Mouse (Mus musculus) kidney, embryonic 16.5 days (tissue): ENCODE measurements at regions not wholly inside any gene's neighbourhood (a gene's known extent, or its start where the extent isn't known, plus 50 kb on each side); places are given as distances from the start of the nearest gene placed in this dataset.

ENCODE experiments used
- ATAC-seq: fragments of 200-750 bp; cut with Nextera tagmentation; 2 replicates; pipeline ENCODE4 v1.8.0; 2017; ENCODE audit warnings: moderate TSS enrichment; ENCODE audit not compliant: low FRiP score, low TSS enrichment
- H3K27ac ChIP-seq: fragments of 300-500 bp; sonication (generic); 2 replicates; pipeline ENCODE4 v1.5.1; 2014; ENCODE audit warnings: low read length
- H3K27me3 ChIP-seq: fragments of 300-500 bp; sonication (generic); 2 replicates; pipeline ENCODE4 v1.6.1; 2014; ENCODE audit warnings: low read length, control low read depth, mixed read lengths; ENCODE audit not compliant: insufficient read depth
- H3K36me3 ChIP-seq: fragments of 300-500 bp; sonication (generic); 2 replicates; pipeline ENCODE4 v1.6.1; 2014; ENCODE audit warnings: low read length, control low read depth, mixed read lengths; ENCODE audit not compliant: insufficient read depth
- H3K4me1 ChIP-seq: fragments of 300-500 bp; sonication (generic); 2 replicates; pipeline ENCODE4 v1.6.1; 2014; ENCODE audit warnings: low read length, control low read depth, mixed read lengths; ENCODE audit not compliant: insufficient read depth
- H3K4me2 ChIP-seq: fragments of 300-500 bp; sonication (generic); replicated peaks from 2 replicates; pipeline ENCODE4 v1.6.1; 2014; ENCODE audit warnings: low read depth, low read length
- H3K4me3 ChIP-seq: fragments of 300-500 bp; sonication (generic); 2 replicates; pipeline ENCODE4 v1.5.1; 2014; ENCODE audit warnings: mild to moderate bottlenecking, low read length
- H3K9ac ChIP-seq: fragments of 300-500 bp; sonication (generic); replicated peaks from 2 replicates; pipeline ENCODE4 v1.6.1; 2014; ENCODE audit warnings: low read length
- H3K9me3 ChIP-seq: fragments of 300-500 bp; sonication (generic); 2 replicates; pipeline ENCODE4 v1.6.1; 2016; ENCODE audit warnings: low read length, control low read depth
- WGBS: fragments of 180-500 bp; shearing (Covaris S2); extraction: QIAGEN DNeasy Blood & Tissue Kit; methylation state at CpG from one replicate; pipeline ENCODE4 v1.1.7; 2014; 5-methylcytosine and 5-hydroxymethylcytosine counted together

GRCm38 (mm10) chr1:69444722-69445121 is 242.3 kb downstream of the Ikzf2 start:
- H3K4me3 ChIP-seq: no peak overlapping the region
- H3K36me3 ChIP-seq: no peaks in the 10 kb centered on the region
- no peaks in the 10 kb centered on the region for H3K27me3 ChIP-seq
- H3K27ac ChIP-seq: no peak overlapping the region
- no peak overlapping the region for H3K4me2 ChIP-seq
- no peak overlapping the region for H3K9ac ChIP-seq
- H3K9me3 ChIP-seq: no peaks in the 10 kb centered on the region
- ATAC-seq: no peak
- WGBS: 81% methylated on average over 4 of the region's 4 CpGs
- H3K4me1 ChIP-seq: no peaks in the 10 kb centered on the region

- Histone ChIP-seq H3K4me1 (no peaks in the 10 kb centered on the region), H3K9ac (no peak overlapping the region), H3K36me3 (no peaks in the 10 kb centered on the region), H3K9me3 (no peaks in the 10 kb centered on the region), H3K4me2 (no peak overlapping the region), H3K27me3 (no peaks in the 10 kb centered on the region), H3K27ac (no peak overlapping the region), H3K4me3 (no peak overlapping the region)
- no peak for ATAC-seq
- 54% methylated on average over 7 of the region's 7 CpGs for WGBS
Observed at GRCm38 (mm10) chr1:69443466-69443865, 243.6 kb downstream of the Ikzf2 start.

GRCm38 (mm10) chr1:69440564-69441334 is 246.3 kb downstream of the Ikzf2 start:
- Histone ChIP-seq H3K4me2 (no peak overlapping the region), H3K4me3 (no peak overlapping the region), H3K36me3 (no peaks in the 10 kb centered on the region), H3K9me3 (no peaks in the 10 kb centered on the region), H3K4me1 (no peaks in the 10 kb centered on the region), H3K27me3 (no peaks in the 10 kb centered on the region), H3K9ac (no peak overlapping the region), H3K27ac (no peak overlapping the region)
- no peak for ATAC-seq
- WGBS: 84% methylated on average over 14 of the region's 14 CpGs

- H3K27me3 ChIP-seq: no peaks in the 10 kb centered on the region
- H3K9me3 ChIP-seq: no peaks in the 10 kb centered on the region
- H3K4me3 ChIP-seq: no peak overlapping the region
- no peak overlapping the region for H3K4me2 ChIP-seq
- WGBS: 89% methylated on average over 8 of the region's 8 CpGs
- H3K27ac ChIP-seq: no peak overlapping the region
- H3K4me1 ChIP-seq: no peaks in the 10 kb centered on the region
- H3K36me3 ChIP-seq: no peaks in the 10 kb centered on the region
- H3K9ac ChIP-seq: no peak overlapping the region
- no peak for ATAC-seq
Observed at GRCm38 (mm10) chr1:69437042-69437441, 250.0 kb downstream of the Ikzf2 start.

- no peak overlapping the region for H3K4me2 ChIP-seq
- H3K36me3 ChIP-seq: no peaks in the 10 kb centered on the region
- no peak overlapping the region for H3K27ac ChIP-seq
- no peak overlapping the region for H3K9ac ChIP-seq
- H3K4me1 ChIP-seq: no peaks in the 10 kb centered on the region
- H3K27me3 ChIP-seq: no peaks in the 10 kb centered on the region
- no peak for ATAC-seq
- 63% methylated on average over 8 of the region's 8 CpGs for WGBS
- no peaks in the 10 kb centered on the region for H3K9me3 ChIP-seq
- no peak overlapping the region for H3K4me3 ChIP-seq
Observed at GRCm38 (mm10) chr1:69433655-69434357, 253.2 kb downstream of the Ikzf2 start.

- no peak overlapping the region for H3K4me2 ChIP-seq
- no peak overlapping the region for H3K9ac ChIP-seq
- no peak overlapping the region for H3K4me3 ChIP-seq
- H3K27ac ChIP-seq: no peak overlapping the region
- H3K4me1 ChIP-seq: no peaks in the 10 kb centered on the region
- H3K9me3 ChIP-seq: no peaks in the 10 kb centered on the region
- H3K36me3 ChIP-seq: no peaks in the 10 kb centered on the region
- H3K27me3 ChIP-seq: no peaks in the 10 kb centered on the region
- ATAC-seq: 0 out of 2 replicates have a peak, but pooled peaks have one; percentile 23
- WGBS: 57% methylated on average over 8 of the region's 8 CpGs
Observed at GRCm38 (mm10) chr1:69430683-69431407, 256.2 kb downstream of the Ikzf2 start.

- H3K9ac ChIP-seq: no peak overlapping the region
- H3K4me2 ChIP-seq: no peak overlapping the region
- no peak overlapping the region for H3K27ac ChIP-seq
- ATAC-seq: no peak
- 77% methylated on average over 5 of the region's 5 CpGs for WGBS
- H3K4me3 ChIP-seq: no peak overlapping the region
- H3K36me3 ChIP-seq: no peaks in the 10 kb centered on the region
- H3K9me3 ChIP-seq: no peaks in the 10 kb centered on the region
- no peaks in the 10 kb centered on the region for H3K4me1 ChIP-seq
- H3K27me3 ChIP-seq: no peaks in the 10 kb centered on the region
Observed at GRCm38 (mm10) chr1:69429632-69430031, 257.4 kb downstream of the Ikzf2 start.

- WGBS: 80% methylated on average over 2 of the region's 2 CpGs
- no peak overlapping the region for H3K9ac ChIP-seq
- no peak overlapping the region for H3K4me3 ChIP-seq
- H3K4me1 ChIP-seq: no peaks in the 10 kb centered on the region
- no peak overlapping the region for H3K27ac ChIP-seq
- no peak overlapping the region for H3K4me2 ChIP-seq
- H3K27me3 ChIP-seq: no peaks in the 10 kb centered on the region
- peaks cover 8% of the 10 kb centered on the region for H3K9me3 ChIP-seq
- no peaks in the 10 kb centered on the region for H3K36me3 ChIP-seq
- ATAC-seq: no peak
Observed at GRCm38 (mm10) chr1:69397676-69398075, 289.4 kb downstream of the Ikzf2 start.

GRCm38 (mm10) chr1:69382374-69382773 is 274.5 kb upstream of the Erbb4 start:
- no peaks in the 10 kb centered on the region for H3K27me3 ChIP-seq
- WGBS: 86% methylated on average over 1 of the region's 1 CpGs
- no peaks in the 10 kb centered on the region for H3K4me1 ChIP-seq
- H3K9me3 ChIP-seq: peaks cover 9% of the 10 kb centered on the region
- H3K27ac ChIP-seq: no peak overlapping the region
- no peaks in the 10 kb centered on the region for H3K36me3 ChIP-seq
- no peak overlapping the region for H3K4me3 ChIP-seq
- H3K9ac ChIP-seq: no peak overlapping the region
- no peak for ATAC-seq
- no peak overlapping the region for H3K4me2 ChIP-seq

GRCm38 (mm10) chr1:69379741-69380140 is 271.9 kb upstream of the Erbb4 start:
- Histone ChIP-seq H3K36me3 (no peaks in the 10 kb centered on the region), H3K4me1 (no peaks in the 10 kb centered on the region), H3K27ac (no peak overlapping the region), H3K27me3 (no peaks in the 10 kb centered on the region), H3K4me3 (no peak overlapping the region), H3K9me3 (peaks cover 16% of the 10 kb centered on the region), H3K4me2 (no peak overlapping the region), H3K9ac (no peak overlapping the region)
- 88% methylated on average over 7 of the region's 7 CpGs for WGBS
- no peak for ATAC-seq
